Mouse (Mus musculus) mouse trophoblast stem cell (cell line): ENCODE data around the gene Lasp1.

Source experiments
- in situ Hi-C, 2 experiments: fragments of 300-500 bp; cut with MseI, MboI; formaldehyde crosslinking; loops; 2 replicates in 1 of 2; 3 replicates in 1 of 2; pipeline ENCODE4 v1.15.1; 2025

Gene Lasp1

DNA sequence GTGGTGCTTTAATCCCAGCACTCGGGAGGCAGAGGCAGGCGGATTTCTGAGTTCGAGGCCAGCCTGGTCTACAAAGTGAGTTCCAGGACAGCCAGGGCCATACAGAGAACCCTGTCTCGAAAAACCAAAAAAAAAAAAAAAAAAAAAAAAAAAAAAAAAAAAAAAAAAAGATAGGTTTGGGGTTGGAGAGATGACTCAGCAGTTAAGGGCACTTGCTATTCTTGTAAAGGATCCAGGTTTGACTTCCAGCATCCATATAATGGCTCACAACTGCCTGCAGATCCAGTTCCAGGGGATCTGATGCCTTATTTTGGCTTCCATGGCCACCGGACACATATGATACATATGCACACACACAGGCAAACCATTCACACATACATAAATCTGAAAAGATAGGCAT is 73.6 kb downstream of the Lasp1 start:
- in situ Hi-C loops = loop anchor here (5.0 to 10.0 kb wide), 2 partner anchors 78 to 80 kb away; partner anchors contain the start of gene Lasp1 (in 1 of the 2)

DNA sequence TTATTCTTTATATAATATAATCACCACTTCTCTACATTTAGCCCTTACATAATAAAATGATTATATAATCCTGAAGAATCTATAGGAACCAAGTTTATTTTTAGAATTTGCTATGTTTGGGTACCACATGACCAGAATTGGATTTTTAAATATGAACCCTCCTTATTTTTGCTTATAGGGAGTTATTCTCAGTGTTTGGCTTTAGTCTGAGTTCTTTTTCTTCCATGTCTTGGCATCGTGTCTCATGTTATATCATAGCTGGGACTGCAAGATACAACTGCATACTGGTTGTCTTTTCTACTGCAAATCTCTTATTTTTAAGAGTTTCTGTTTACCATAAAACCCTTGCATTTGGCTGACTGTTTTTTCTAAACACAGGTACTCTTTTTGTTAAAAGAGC is 75.6 kb downstream of the Lasp1 start:
- in situ Hi-C loops = loop anchor here (5.0 to 10.0 kb wide), 2 partner anchors 80 to 82 kb away; partner anchors contain the start of gene Lasp1 (in 1 of the 2)

DNA sequence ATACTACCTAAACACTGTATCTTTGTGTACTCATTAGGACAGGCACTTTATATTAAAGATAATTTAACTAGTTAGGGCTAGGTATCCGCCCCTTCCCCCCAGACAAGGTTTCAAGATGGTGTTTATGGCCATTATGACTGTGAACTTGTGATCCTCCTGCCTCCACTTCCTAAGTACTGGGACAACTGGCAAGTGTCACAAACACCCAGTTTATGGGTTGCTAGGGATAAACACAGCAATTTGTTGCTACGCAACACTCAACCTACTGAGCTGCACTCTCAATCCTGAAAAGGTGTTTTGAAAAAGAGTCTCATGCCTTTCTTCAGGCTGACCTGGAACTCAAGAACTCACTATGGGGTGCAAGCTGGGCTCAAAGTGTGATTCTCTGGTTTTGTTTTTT is 78.5 kb downstream of the Lasp1 start:
- in situ Hi-C loops = loop anchor here in 1 of 2 experiments (10.0 kb wide), 1 partner anchor 83 kb away; the partner anchor contains the start of gene Lasp1

DNA sequence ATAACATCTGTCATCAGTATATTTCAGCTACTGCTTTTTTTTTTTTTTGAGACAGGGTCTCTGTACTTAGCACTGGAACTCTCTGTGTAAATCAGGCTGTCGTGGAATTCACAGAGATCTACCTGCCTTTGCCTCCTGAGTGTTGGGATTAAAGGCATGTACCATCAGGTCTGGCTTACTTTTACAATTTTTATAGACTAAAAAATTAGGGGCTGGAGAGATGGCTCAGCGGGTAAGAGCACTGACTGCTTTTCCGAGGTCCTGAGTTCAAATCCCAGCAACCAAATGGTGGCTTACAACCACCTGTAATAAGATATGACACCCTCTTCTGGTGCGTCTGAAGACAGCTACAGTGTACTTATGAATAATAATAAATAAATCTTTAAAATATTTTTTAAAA is 81.6 kb downstream of the Lasp1 start:
- in situ Hi-C loops = no loop called here

DNA sequence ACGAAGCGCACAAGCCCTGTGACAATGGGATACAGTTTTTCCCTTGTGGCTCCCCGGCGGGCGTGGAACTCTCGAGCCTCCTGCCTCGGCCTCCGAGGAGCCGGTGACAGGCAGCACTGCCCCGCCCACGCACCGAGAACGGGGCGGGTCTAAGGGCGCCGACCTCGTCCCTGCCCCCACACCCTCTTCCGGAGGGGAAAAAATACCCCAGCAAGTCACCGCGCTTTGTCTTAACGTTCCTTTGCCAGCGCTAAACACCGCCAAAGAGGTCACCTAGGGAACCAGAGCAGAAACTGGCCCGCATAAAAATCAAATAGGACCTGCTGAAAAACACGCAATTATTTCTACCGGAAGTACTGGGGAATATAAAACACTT is 84.7 kb downstream of the Lasp1 start:
- in situ Hi-C loops = no loop called here

DNA sequence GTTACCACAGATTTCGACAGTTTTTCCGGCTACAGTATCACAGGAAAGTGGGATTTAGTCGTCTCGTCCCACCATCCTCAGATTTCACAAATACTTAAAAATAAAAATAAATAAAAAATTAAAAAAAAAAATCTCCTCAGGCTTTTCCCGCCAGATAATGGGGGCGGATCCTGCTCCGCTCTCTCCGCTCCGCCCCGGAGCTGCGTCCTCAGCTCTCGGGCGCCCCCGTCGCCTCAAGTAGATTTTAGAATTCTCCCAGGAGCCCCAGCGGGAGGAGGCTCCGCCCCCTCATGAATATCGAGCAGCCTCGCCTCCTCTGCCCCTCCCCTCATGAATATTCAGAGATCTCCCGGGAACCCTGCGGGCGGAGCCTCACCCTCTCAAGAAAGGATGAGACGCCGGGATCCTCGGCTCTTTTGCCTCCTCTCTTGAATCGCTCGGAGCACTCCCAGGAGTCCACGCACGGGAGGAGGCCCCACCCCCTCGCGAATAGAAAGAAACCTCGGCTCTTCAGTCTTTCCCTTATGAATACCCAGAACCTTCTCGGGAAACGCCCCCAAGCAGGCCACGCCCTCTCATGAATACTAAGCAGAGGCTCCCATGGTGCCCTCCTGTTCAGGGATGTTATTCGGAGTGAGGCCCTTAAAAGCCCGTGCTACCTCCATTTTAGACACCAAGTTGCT is 85.3 kb downstream of the Lasp1 start, which contains the start of gene Fbxo47:
TSS of gene Fbxo47 (minus strand) at position 237 of the 683 bp plus-strand sequence.
- in situ Hi-C loops = no loop called here

DNA sequence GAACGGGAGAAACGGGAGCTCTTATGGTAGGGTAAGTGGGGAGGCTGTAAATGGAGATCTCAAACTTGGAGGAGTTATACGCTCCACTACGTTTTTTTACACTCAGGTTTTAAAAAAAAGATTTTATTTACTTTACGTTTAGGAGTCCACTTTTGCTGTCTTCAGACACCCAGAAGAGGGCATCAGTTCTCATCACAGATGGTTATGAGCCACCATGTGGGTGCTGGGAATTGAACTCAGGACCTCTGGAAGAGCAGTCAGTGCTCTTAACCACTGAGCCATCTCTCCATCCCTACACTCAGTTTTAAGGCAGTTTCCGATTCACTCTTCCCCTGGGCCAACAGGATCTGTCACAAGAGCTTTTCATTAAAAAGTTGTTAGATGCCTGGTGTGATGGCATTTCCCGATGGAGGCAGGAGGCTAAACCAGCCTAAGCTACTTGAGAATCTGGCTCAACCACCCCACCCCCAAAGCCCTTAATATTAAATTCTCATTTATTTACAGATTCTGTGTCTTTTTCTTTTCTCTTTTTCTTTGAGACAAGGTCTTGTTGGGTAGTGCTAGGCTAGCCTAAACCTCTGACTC is 85.9 kb downstream of the Lasp1 start:
- in situ Hi-C loops = no loop called here

DNA sequence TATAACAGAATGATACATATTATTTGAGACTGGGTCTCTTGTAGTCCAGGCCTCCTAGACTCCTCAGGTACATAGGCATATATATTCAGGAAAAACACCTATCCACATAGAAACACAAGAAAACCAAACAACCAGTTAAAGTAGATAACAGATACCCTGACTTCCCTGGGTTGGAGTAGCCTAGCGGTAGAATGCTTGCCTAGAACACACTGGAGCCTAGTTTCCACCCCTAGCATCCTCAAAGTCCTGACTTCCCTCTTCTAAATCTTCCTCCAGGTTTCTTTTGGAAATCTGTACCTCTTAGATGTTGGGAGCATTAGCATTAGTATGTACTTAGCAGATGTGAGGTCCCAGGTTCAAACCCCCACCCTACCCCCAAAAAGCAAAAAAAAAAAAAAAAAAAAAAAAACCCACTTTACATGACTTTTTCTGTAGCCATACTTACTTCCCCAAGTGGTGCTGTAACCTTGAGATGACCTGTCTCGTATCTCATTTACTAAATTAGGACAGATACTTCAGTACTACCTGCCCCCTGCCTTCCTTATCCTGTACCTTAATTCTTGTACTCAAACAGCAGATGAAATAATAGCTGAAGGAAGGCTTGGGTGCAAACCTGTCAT is 86.6 kb downstream of the Lasp1 start:
- in situ Hi-C loops = no loop called here
